Mouse (Mus musculus): ENCODE results near the gene Hoxb13. TPM values are rescaled to one million over a fixed set of nuclear protein-coding genes. Genes with fewer than 3 reads are reported as not detected.

Gene Hoxb13
- polyA plus RNA-seq (2016; fragmentation: Nextera tagmentation; extraction: Ambion mirVana): not detected in 2 replicates

- H3K36me3 ChIP-seq: no peaks in the 10 kb centered on the region
- peaks cover 9% of the 10 kb centered on the region for H3K4me1 ChIP-seq
- H3K9me3 ChIP-seq (replicated peaks): no peaks in the 10 kb centered on the region
- peaks cover 100% of the 10 kb centered on the region for H3K27me3 ChIP-seq (ENCODE audit: low read depth, poor library complexity, severe bottlenecking)
- DNase-seq (ENCODE audit: low spot score): peak; percentile 52
- H3K4me3 ChIP-seq: no peak within 1 kb of the TSS
- H3K27ac ChIP-seq (replicated peaks): no peak within 1 kb of the TSS
- WGBS: under 1% methylated on average over 34 of the region's 35 CpGs
Observed at GRCm38 (mm10) chr11:96193521-96194400, at the start of gene Hoxb13. TSS of gene Hoxb13 (plus strand) at chr11:96194316.

GRCm38 (mm10) chr11:96145622-96146270 is 48.4 kb upstream of the Hoxb13 start:
- Histone ChIP-seq H3K9me3 (replicated peaks) (no peaks in the 10 kb centered on the region), H3K4me1 (peaks cover 20% of the 10 kb centered on the region), H3K36me3 (no peaks in the 10 kb centered on the region), H3K4me3 (peak overlapping the region; percentile 37), H3K27me3 (ENCODE audit: low read depth, poor library complexity, severe bottlenecking) (peaks cover 64% of the 10 kb centered on the region), H3K27ac (replicated peaks) (no peak overlapping the region)
- DNase-seq (ENCODE audit: low spot score): peak; percentile 80
- WGBS: 3% methylated on average over 15 of the region's 15 CpGs

- peaks cover 82% of the 10 kb centered on the region for H3K27me3 ChIP-seq (ENCODE audit: low read depth, poor library complexity, severe bottlenecking)
- no peaks in the 10 kb centered on the region for H3K9me3 ChIP-seq (replicated peaks)
- no peak for DNase-seq (ENCODE audit: low spot score)
- WGBS: 81% methylated on average over 6 of the region's 6 CpGs
- H3K4me3 ChIP-seq: no peak overlapping the region
- peaks cover 20% of the 10 kb centered on the region for H3K4me1 ChIP-seq
- no peak overlapping the region for H3K27ac ChIP-seq (replicated peaks)
- no peaks in the 10 kb centered on the region for H3K36me3 ChIP-seq
Observed at GRCm38 (mm10) chr11:96147471-96147870, 46.6 kb upstream of the Hoxb13 start.

- Histone ChIP-seq H3K4me1 (no peaks in the 10 kb centered on the region), H3K27ac (replicated peaks) (no peak overlapping the region), H3K4me3 (no peak overlapping the region), H3K36me3 (no peaks in the 10 kb centered on the region), H3K9me3 (replicated peaks) (no peaks in the 10 kb centered on the region), H3K27me3 (ENCODE audit: low read depth, poor library complexity, severe bottlenecking) (peaks cover 79% of the 10 kb centered on the region)
- DNase-seq (ENCODE audit: low spot score): no peak
- 66% methylated on average over 12 of the region's 12 CpGs for WGBS
Observed at GRCm38 (mm10) chr11:96164769-96165168, 29.3 kb upstream of the Hoxb13 start.

GRCm38 (mm10) chr11:96168125-96168524 is 26.0 kb upstream of the Hoxb13 start:
- Histone ChIP-seq H3K9me3 (replicated peaks) (no peaks in the 10 kb centered on the region), H3K27me3 (ENCODE audit: low read depth, poor library complexity, severe bottlenecking) (peaks cover 100% of the 10 kb centered on the region), H3K4me3 (no peak overlapping the region), H3K36me3 (no peaks in the 10 kb centered on the region), H3K27ac (replicated peaks) (no peak overlapping the region), H3K4me1 (peaks cover 8% of the 10 kb centered on the region)
- 39% methylated on average over 9 of the region's 9 CpGs for WGBS
- DNase-seq (ENCODE audit: low spot score): no peak

- Histone ChIP-seq H3K4me1 (peaks cover 8% of the 10 kb centered on the region), H3K27ac (replicated peaks) (no peak overlapping the region), H3K36me3 (no peaks in the 10 kb centered on the region), H3K9me3 (replicated peaks) (no peaks in the 10 kb centered on the region), H3K27me3 (ENCODE audit: low read depth, poor library complexity, severe bottlenecking) (peaks cover 100% of the 10 kb centered on the region), H3K4me3 (no peak overlapping the region)
- no peak for DNase-seq (ENCODE audit: low spot score)
- WGBS: 20% methylated on average over 7 of the region's 7 CpGs
Observed at GRCm38 (mm10) chr11:96169016-96169415, 25.1 kb upstream of the Hoxb13 start.

GRCm38 (mm10) chr11:96170711-96171379 is 23.3 kb upstream of the Hoxb13 start:
- H3K4me3 ChIP-seq: no peak overlapping the region
- peaks cover 100% of the 10 kb centered on the region for H3K27me3 ChIP-seq (ENCODE audit: low read depth, poor library complexity, severe bottlenecking)
- H3K27ac ChIP-seq (replicated peaks): no peak overlapping the region
- WGBS: under 1% methylated on average over 20 of the region's 20 CpGs
- no peaks in the 10 kb centered on the region for H3K9me3 ChIP-seq (replicated peaks)
- DNase-seq (ENCODE audit: low spot score): no peak
- peaks cover 8% of the 10 kb centered on the region for H3K4me1 ChIP-seq
- no peaks in the 10 kb centered on the region for H3K36me3 ChIP-seq

GRCm38 (mm10) chr11:96171601-96172000 is 22.5 kb upstream of the Hoxb13 start:
- Histone ChIP-seq H3K36me3 (no peaks in the 10 kb centered on the region), H3K4me3 (no peak overlapping the region), H3K27ac (replicated peaks) (no peak overlapping the region), H3K9me3 (replicated peaks) (no peaks in the 10 kb centered on the region), H3K27me3 (ENCODE audit: low read depth, poor library complexity, severe bottlenecking) (peaks cover 100% of the 10 kb centered on the region), H3K4me1 (peaks cover 8% of the 10 kb centered on the region)
- 3% methylated on average over 3 of the region's 3 CpGs for WGBS
- no peak for DNase-seq (ENCODE audit: low spot score)

GRCm38 (mm10) chr11:96172511-96173287 is 21.4 kb upstream of the Hoxb13 start:
- WGBS: 1% methylated on average over 25 of the region's 25 CpGs
- Histone ChIP-seq H3K27me3 (ENCODE audit: low read depth, poor library complexity, severe bottlenecking) (peaks cover 100% of the 10 kb centered on the region), H3K4me3 (no peak overlapping the region), H3K36me3 (no peaks in the 10 kb centered on the region), H3K4me1 (peaks cover 8% of the 10 kb centered on the region), H3K27ac (replicated peaks) (no peak overlapping the region), H3K9me3 (replicated peaks) (no peaks in the 10 kb centered on the region)
- DNase-seq (ENCODE audit: low spot score): no peak

- Histone ChIP-seq H3K4me3 (no peak overlapping the region), H3K9me3 (replicated peaks) (no peaks in the 10 kb centered on the region), H3K36me3 (no peaks in the 10 kb centered on the region), H3K4me1 (peaks cover 8% of the 10 kb centered on the region), H3K27me3 (ENCODE audit: low read depth, poor library complexity, severe bottlenecking) (peaks cover 100% of the 10 kb centered on the region), H3K27ac (replicated peaks) (no peak overlapping the region)
- under 1% methylated on average over 16 of the region's 16 CpGs for WGBS
- DNase-seq (ENCODE audit: low spot score): no peak
Observed at GRCm38 (mm10) chr11:96173288-96173840, 20.8 kb upstream of the Hoxb13 start.

- H3K27me3 ChIP-seq (ENCODE audit: low read depth, poor library complexity, severe bottlenecking): peaks cover 100% of the 10 kb centered on the region
- WGBS: 0% methylated on average over 6 of the region's 6 CpGs
Observed at GRCm38 (mm10) chr11:96174881-96175280, 19.2 kb upstream of the Hoxb13 start.

GRCm38 (mm10) chr11:96175511-96175910 is 18.6 kb upstream of the Hoxb13 start:
- Histone ChIP-seq H3K36me3 (no peaks in the 10 kb centered on the region), H3K27me3 (ENCODE audit: low read depth, poor library complexity, severe bottlenecking) (peaks cover 100% of the 10 kb centered on the region), H3K27ac (replicated peaks) (no peak overlapping the region), H3K4me1 (peaks cover 6% of the 10 kb centered on the region), H3K9me3 (replicated peaks) (no peaks in the 10 kb centered on the region), H3K4me3 (no peak overlapping the region)
- DNase-seq (ENCODE audit: low spot score): peak; percentile 51
- WGBS: under 1% methylated on average over 17 of the region's 17 CpGs

More at GRCm38 (mm10) chr11:96174881-96175280, 19.2 kb upstream of the Hoxb13 start:
- no peak for DNase-seq (ENCODE audit: low spot score)
- Histone ChIP-seq H3K4me1 (peaks cover 8% of the 10 kb centered on the region), H3K36me3 (no peaks in the 10 kb centered on the region), H3K9me3 (replicated peaks) (no peaks in the 10 kb centered on the region), H3K4me3 (no peak overlapping the region), H3K27ac (replicated peaks) (no peak overlapping the region)
